Mouse (Mus musculus) embryonic facial prominence, embryonic 11.5 days (tissue): ENCODE results near the gene Fcho2. TPM values are rescaled to one million over a fixed set of nuclear protein-coding genes. Genes with fewer than 3 reads are reported as not detected.

ENCODE experiments used
- ATAC-seq: fragments of 200-750 bp; cut with Nextera tagmentation; replicated peaks from 2 replicates; pipeline ENCODE4 v1.8.0; 2017; ENCODE audit warnings: low read depth; ENCODE audit not compliant: insufficient number of reproducible peaks, low FRiP score, low TSS enrichment
- DNase-seq: peaks from one replicate; pipeline ENCODE4 v3.0.0-alpha.2; 2015; ENCODE audit warnings: low spot score
- H3K27ac ChIP-seq: fragments of 300-500 bp; sonication (generic); replicated peaks from 2 replicates; pipeline ENCODE4 v1.5.1; 2014; ENCODE audit warnings: mild to moderate bottlenecking, low read depth, low read length, control low read depth
- H3K27me3 ChIP-seq: fragments of 300-500 bp; sonication (generic); 2 replicates; pipeline ENCODE4 v1.6.1; 2014; ENCODE audit warnings: mild to moderate bottlenecking, low read length, moderate library complexity, mixed read lengths; ENCODE audit not compliant: control insufficient read depth, insufficient read depth
- H3K36me3 ChIP-seq: fragments of 300-500 bp; sonication (generic); replicated peaks from 2 replicates; pipeline ENCODE4 v1.6.1; 2014; ENCODE audit warnings: low read depth, mild to moderate bottlenecking, low read length, moderate library complexity, mixed read lengths; ENCODE audit not compliant: control insufficient read depth, insufficient read depth
- H3K4me1 ChIP-seq: fragments of 300-500 bp; sonication (generic); 2 replicates; pipeline ENCODE4 v1.6.1; 2014; ENCODE audit warnings: low read length, mixed read lengths; ENCODE audit not compliant: control insufficient read depth, insufficient read depth
- H3K4me2 ChIP-seq: fragments of 300-500 bp; sonication (generic); 2 replicates; pipeline ENCODE4 v1.6.1; 2014; ENCODE audit warnings: low read depth, mild to moderate bottlenecking, control low read depth, low read length, moderate library complexity
- H3K4me3 ChIP-seq: fragments of 300-500 bp; sonication (generic); 2 replicates; pipeline ENCODE4 v1.5.1; 2014; ENCODE audit warnings: low read depth, low read length, control low read depth
- H3K9ac ChIP-seq: fragments of 300-500 bp; sonication (generic); replicated peaks from 2 replicates; pipeline ENCODE4 v1.6.1; 2014; ENCODE audit warnings: mild to moderate bottlenecking, control low read depth, low read length
- H3K9me3 ChIP-seq: fragments of 300-500 bp; sonication (generic); replicated peaks from 2 replicates; pipeline ENCODE4 v1.6.1; 2016; ENCODE audit warnings: mild to moderate bottlenecking, low read length, inconsistent platforms, mixed read lengths; ENCODE audit not compliant: control insufficient read depth
- WGBS: fragments of 180-500 bp; shearing (Covaris S2); extraction: QIAGEN DNeasy Blood & Tissue Kit; methylation state at CpG from one replicate; pipeline ENCODE4 v1.1.7; 2014; 5-methylcytosine and 5-hydroxymethylcytosine counted together
- polyA plus RNA-seq: library from polyadenylated mRNA; unstranded; fragments of >200 nt; fragmentation: Nextera tagmentation; extraction: Ambion mirVana; gene quantifications from 2 replicates; pipeline ENCODE4 v1.2.1, GENCODE M21; 2014

Fcho2 gene
- polyA plus RNA-seq, 1 experiment from 2014 or later = 28.1 TPM

- no peaks in the 10 kb centered on the region for H3K9me3 ChIP-seq
- H3K4me2 ChIP-seq = no peak overlapping the region
- no peak overlapping the region for H3K27ac ChIP-seq
- ATAC-seq (no peak), DNase-seq (no peak)
- H3K27me3 ChIP-seq = no peaks in the 10 kb centered on the region
- WGBS = 85% methylated on average over 2 of the region's 2 CpGs
- H3K9ac ChIP-seq = no peak overlapping the region
- H3K36me3 ChIP-seq = no peaks in the 10 kb centered on the region
- peaks cover 3% of the 10 kb centered on the region; the same call in 1 of the 2 replicates for H3K4me1 ChIP-seq
- no peak overlapping the region for H3K4me3 ChIP-seq
Measured at GRCm38 (mm10) chr13:98683412-98683811, 131.8 kb downstream of the Fcho2 start.

GRCm38 (mm10) chr13:98680470-98681060 lies 134.7 kb downstream of the Fcho2 start:
- ATAC-seq (no peak), DNase-seq (no peak)
- Histone ChIP-seq H3K27ac (no peak overlapping the region), H3K4me2 (no peak overlapping the region), H3K9ac (no peak overlapping the region), H3K4me3 (no peak overlapping the region), H3K9me3 (no peaks in the 10 kb centered on the region), H3K4me1 (peaks cover 3% of the 10 kb centered on the region; the same call in 1 of the 2 replicates), H3K27me3 (no peaks in the 10 kb centered on the region), H3K36me3 (no peaks in the 10 kb centered on the region)
- 81% methylated on average over 5 of the region's 5 CpGs for WGBS

GRCm38 (mm10) chr13:98679631-98680041 lies 135.6 kb downstream of the Fcho2 start:
- H3K27me3 ChIP-seq = no peaks in the 10 kb centered on the region
- H3K36me3 ChIP-seq = no peaks in the 10 kb centered on the region
- no peak overlapping the region for H3K4me2 ChIP-seq
- H3K4me1 ChIP-seq = peaks cover 3% of the 10 kb centered on the region; the same call in 1 of the 2 replicates
- H3K4me3 ChIP-seq = no peak overlapping the region
- no peak overlapping the region for H3K27ac ChIP-seq
- ATAC-seq (no peak), DNase-seq (peak; percentile 56)
- H3K9ac ChIP-seq = no peak overlapping the region
- no peaks in the 10 kb centered on the region for H3K9me3 ChIP-seq
- whole genome bisulfite sequencing = 53% methylated on average over 4 of the region's 4 CpGs

- Histone ChIP-seq H3K4me2 (no peak overlapping the region), H3K9ac (no peak overlapping the region), H3K9me3 (no peaks in the 10 kb centered on the region), H3K4me3 (no peak overlapping the region), H3K27me3 (no peaks in the 10 kb centered on the region), H3K36me3 (no peaks in the 10 kb centered on the region), H3K27ac (no peak overlapping the region), H3K4me1 (peaks cover 3% of the 10 kb centered on the region; the same call in 1 of the 2 replicates)
- no peak for DNase-seq
- ATAC-seq = no peak
- WGBS = 75% methylated on average over 1 of the region's 1 CpGs
Measured at GRCm38 (mm10) chr13:98679230-98679629, 136.0 kb downstream of the Fcho2 start.

GRCm38 (mm10) chr13:98673922-98674321 lies 141.3 kb downstream of the Fcho2 start:
- Histone ChIP-seq H3K27ac (no peak overlapping the region), H3K9me3 (no peaks in the 10 kb centered on the region), H3K27me3 (no peaks in the 10 kb centered on the region), H3K4me3 (no peak overlapping the region), H3K36me3 (no peaks in the 10 kb centered on the region), H3K4me1 (no peaks in the 10 kb centered on the region), H3K9ac (no peak overlapping the region), H3K4me2 (no peak overlapping the region)
- DNase-seq = no peak
- ATAC-seq = no peak
- 66% methylated on average over 4 of the region's 4 CpGs for WGBS

Other genes starting within 250 kb of the Fcho2 start
- gene Tmem174, start 178.0 kb downstream of the Fcho2 start, polyA plus RNA-seq = not detected in 2 replicates
- not detected in 2 replicates for gene Tmem171, start 120.6 kb downstream of the Fcho2 start, polyA plus RNA-seq
- 61.5 and 65.2 TPM in 2 replicates for gene Tnpo1, start 110.9 kb upstream of the Fcho2 start, polyA plus RNA-seq
- not detected in 2 replicates for gene 1700024P04Rik, start 169.1 kb upstream of the Fcho2 start, polyA plus RNA-seq